Mouse (Mus musculus) neural tube, embryonic 13.5 days (tissue): Measurements from ENCODE around the gene Olfr353. TPM values are rescaled to one million over a fixed set of nuclear protein-coding genes. Genes with fewer than 3 reads are reported as not detected.

Experiments
- ATAC-seq: fragments of 200-750 bp; cut with Nextera tagmentation; 2 replicates; pipeline ENCODE4 v1.8.0; 2017; ENCODE audit warnings: low read depth, mild to moderate bottlenecking, moderate TSS enrichment, moderate library complexity
- H3K27ac ChIP-seq: fragments of 300-500 bp; sonication (generic); replicated peaks from 2 replicates; pipeline ENCODE4 v1.5.1; 2015; ENCODE audit warnings: moderate library complexity, mild to moderate bottlenecking, inconsistent platforms
- H3K27me3 ChIP-seq: fragments of 300-500 bp; sonication (generic); 2 replicates; pipeline ENCODE4 v1.6.1; 2015; ENCODE audit warnings: mild to moderate bottlenecking, inconsistent platforms
- H3K36me3 ChIP-seq: fragments of 300-500 bp; sonication (generic); 2 replicates; pipeline ENCODE4 v1.6.1; 2015; ENCODE audit warnings: mild to moderate bottlenecking, inconsistent platforms
- H3K4me1 ChIP-seq: fragments of 300-500 bp; sonication (generic); replicated peaks from 2 replicates; pipeline ENCODE4 v1.6.1; 2015; ENCODE audit warnings: inconsistent platforms
- H3K4me2 ChIP-seq: fragments of 300-500 bp; sonication (generic); 2 replicates; pipeline ENCODE4 v1.6.1; 2015; ENCODE audit warnings: inconsistent platforms, mild to moderate bottlenecking, moderate library complexity
- H3K4me3 ChIP-seq: fragments of 300-500 bp; sonication (generic); 2 replicates; pipeline ENCODE4 v1.5.1; 2015; ENCODE audit warnings: mild to moderate bottlenecking, inconsistent platforms
- H3K9ac ChIP-seq: fragments of 300-500 bp; sonication (generic); 2 replicates; pipeline ENCODE4 v1.6.1; 2015; ENCODE audit warnings: moderate library complexity, mild to moderate bottlenecking, inconsistent platforms
- H3K9me3 ChIP-seq: fragments of 300-500 bp; sonication (generic); 2 replicates; pipeline ENCODE4 v1.6.1; 2016; ENCODE audit warnings: inconsistent platforms
- WGBS: fragments of 180-500 bp; shearing (Covaris S2); methylation state at CpG from one replicate; pipeline ENCODE4 v1.1.7; 2015; 5-methylcytosine and 5-hydroxymethylcytosine counted together
- polyA plus RNA-seq: library from polyadenylated mRNA; unstranded; fragments of >200 nt; fragmentation: Nextera tagmentation; extraction: Ambion mirVana; gene quantifications from 2 replicates; pipeline ENCODE4 v1.2.1, GENCODE M21; 2015

Olfr353 gene
- not detected in 2 replicates for polyA plus RNA-seq

GRCm38 (mm10) chr2:36892836-36893235 is at the start of gene Olfr353:
Gene Olfr353, minus strand, starts transcription at chr2:36892936.
- Histone ChIP-seq H3K4me2 (no peak within 1 kb of the TSS), H3K4me3 (no peak within 1 kb of the TSS), H3K36me3 (no peaks in the 10 kb centered on the region), H3K4me1 (no peaks in the 10 kb centered on the region), H3K27ac (no peak within 1 kb of the TSS), H3K9me3 (peaks cover 27% of the 10 kb centered on the region), H3K27me3 (no peaks in the 10 kb centered on the region), H3K9ac (no peak within 1 kb of the TSS)
- ATAC-seq: no peak

GRCm38 (mm10) chr2:36936821-36937220 is 44.1 kb upstream of the Olfr353 start, which contains the start of gene Olfr356:
Gene Olfr356, plus strand, starts transcription at chr2:36937121.
- H3K9me3 ChIP-seq: peaks cover 32% of the 10 kb centered on the region
- no peak within 1 kb of the TSS for H3K4me2 ChIP-seq
- no peak within 1 kb of the TSS for H3K4me3 ChIP-seq
- no peaks in the 10 kb centered on the region for H3K36me3 ChIP-seq
- no peak for ATAC-seq
- H3K27me3 ChIP-seq: no peaks in the 10 kb centered on the region
- 90% methylated on average over 2 of the region's 2 CpGs for WGBS
- H3K27ac ChIP-seq: no peak within 1 kb of the TSS
- H3K9ac ChIP-seq: no peak within 1 kb of the TSS
- no peaks in the 10 kb centered on the region for H3K4me1 ChIP-seq

GRCm38 (mm10) chr2:36928797-36929196 is 36.1 kb upstream of the Olfr353 start, which contains the start of gene Olfr355:
Gene Olfr355, minus strand, starts transcription at chr2:36928897.
- no peaks in the 10 kb centered on the region for H3K27me3 ChIP-seq
- H3K4me3 ChIP-seq: no peak within 1 kb of the TSS
- no peak within 1 kb of the TSS for H3K4me2 ChIP-seq
- no peaks in the 10 kb centered on the region for H3K4me1 ChIP-seq
- no peak within 1 kb of the TSS for H3K27ac ChIP-seq
- no peaks in the 10 kb centered on the region for H3K36me3 ChIP-seq
- H3K9me3 ChIP-seq: peaks cover 35% of the 10 kb centered on the region
- ATAC-seq: no peak
- no peak within 1 kb of the TSS for H3K9ac ChIP-seq

- no peak within 1 kb of the TSS for H3K4me2 ChIP-seq
Measured at GRCm38 (mm10) chr2:36905380-36905779, 12.6 kb upstream of the Olfr353 start, which contains the start of gene Olfr354. Gene Olfr354, plus strand, starts transcription at chr2:36905680.

GRCm38 (mm10) chr2:36897114-36897513 is 4.4 kb upstream of the Olfr353 start:
- H3K36me3 ChIP-seq: no peaks in the 10 kb centered on the region
- H3K4me3 ChIP-seq: no peak overlapping the region
- no peaks in the 10 kb centered on the region for H3K4me1 ChIP-seq
- peaks cover 36% of the 10 kb centered on the region for H3K9me3 ChIP-seq
- no peak overlapping the region for H3K27ac ChIP-seq
- no peak for ATAC-seq
- no peak overlapping the region for H3K4me2 ChIP-seq
- H3K27me3 ChIP-seq: no peaks in the 10 kb centered on the region
- no peak overlapping the region for H3K9ac ChIP-seq

More at GRCm38 (mm10) chr2:36905380-36905779, 12.6 kb upstream of the Olfr353 start, which contains the start of gene Olfr354:
- Histone ChIP-seq H3K9me3 (0 out of 2 replicates have a peak, but pooled peaks cover 19% of the 10 kb centered on the region), H3K4me3 (no peak within 1 kb of the TSS), H3K27ac (no peak within 1 kb of the TSS), H3K4me1 (no peaks in the 10 kb centered on the region), H3K27me3 (no peaks in the 10 kb centered on the region), H3K9ac (no peak within 1 kb of the TSS), H3K36me3 (no peaks in the 10 kb centered on the region)
- ATAC-seq: no peak

- no peaks in the 10 kb centered on the region for H3K27me3 ChIP-seq
- no peaks in the 10 kb centered on the region for H3K36me3 ChIP-seq
- no peak within 1 kb of the TSS for H3K4me3 ChIP-seq
- peaks cover 14% of the 10 kb centered on the region for H3K9me3 ChIP-seq
- no peak within 1 kb of the TSS for H3K9ac ChIP-seq
- H3K4me2 ChIP-seq: no peak within 1 kb of the TSS
- no peak within 1 kb of the TSS for H3K27ac ChIP-seq
- 84% methylated on average over 1 of the region's 1 CpGs for WGBS
- no peaks in the 10 kb centered on the region for H3K4me1 ChIP-seq
- ATAC-seq: no peak
Measured at GRCm38 (mm10) chr2:36868160-36868559, 24.6 kb downstream of the Olfr353 start, which contains the start of gene Olfr352. Gene Olfr352, plus strand, starts transcription at chr2:36868460.

- no peak within 1 kb of the TSS for H3K4me3 ChIP-seq
- 85% methylated on average over 1 of the region's 1 CpGs for WGBS
- H3K9ac ChIP-seq: no peak within 1 kb of the TSS
- peaks cover 24% of the 10 kb centered on the region for H3K9me3 ChIP-seq
- H3K27me3 ChIP-seq: no peaks in the 10 kb centered on the region
- H3K27ac ChIP-seq: no peak within 1 kb of the TSS
- H3K4me1 ChIP-seq: no peaks in the 10 kb centered on the region
- no peak within 1 kb of the TSS for H3K4me2 ChIP-seq
- H3K36me3 ChIP-seq: no peaks in the 10 kb centered on the region
- no peak for ATAC-seq
Measured at GRCm38 (mm10) chr2:36862560-36862959, 30.2 kb downstream of the Olfr353 start, which contains the start of gene Olfr351. Gene Olfr351, minus strand, starts transcription at chr2:36862660.

GRCm38 (mm10) chr2:36846010-36846409 is 46.7 kb downstream of the Olfr353 start, which contains the start of gene Olfr350:
Gene Olfr350, plus strand, starts transcription at chr2:36846310.
- no peaks in the 10 kb centered on the region for H3K36me3 ChIP-seq
- H3K9me3 ChIP-seq: peaks cover 39% of the 10 kb centered on the region
- 87% methylated on average over 1 of the region's 1 CpGs for WGBS
- H3K4me2 ChIP-seq: no peak within 1 kb of the TSS
- H3K27ac ChIP-seq: no peak within 1 kb of the TSS
- ATAC-seq: no peak
- no peaks in the 10 kb centered on the region for H3K27me3 ChIP-seq
- no peak within 1 kb of the TSS for H3K9ac ChIP-seq
- no peak within 1 kb of the TSS for H3K4me3 ChIP-seq
- no peaks in the 10 kb centered on the region for H3K4me1 ChIP-seq

Other genes with a start within 250 kb of the Olfr353 start
- gene Olfr346, start 207.1 kb downstream of the Olfr353 start, polyA plus RNA-seq: not detected in 2 replicates
- not detected in 2 replicates for gene Olfr347, start 161.0 kb downstream of the Olfr353 start, polyA plus RNA-seq
- not detected in 2 replicates for gene Olfr348, start 108.7 kb downstream of the Olfr353 start, polyA plus RNA-seq
- gene Olfr50, start 102.4 kb downstream of the Olfr353 start, polyA plus RNA-seq: not detected in 2 replicates
- gene Olfr3, start 75.9 kb downstream of the Olfr353 start, polyA plus RNA-seq: not detected in 2 replicates
- gene Olfr350, start 46.6 kb downstream of the Olfr353 start, polyA plus RNA-seq: not detected in 2 replicates
- not detected in 2 replicates for gene Olfr351, start 30.3 kb downstream of the Olfr353 start, polyA plus RNA-seq
- gene Olfr352, start 24.5 kb downstream of the Olfr353 start, polyA plus RNA-seq: not detected in 2 replicates
- gene Olfr354, start 12.7 kb upstream of the Olfr353 start, polyA plus RNA-seq: not detected in 2 replicates
- gene Olfr355, start 36.0 kb upstream of the Olfr353 start, polyA plus RNA-seq: not detected in 2 replicates
- not detected in 2 replicates for gene Olfr356, start 44.2 kb upstream of the Olfr353 start, polyA plus RNA-seq
- gene Olfr357, start 100.9 kb upstream of the Olfr353 start, polyA plus RNA-seq: not detected in 2 replicates
- gene Olfr358, start 116.4 kb upstream of the Olfr353 start, polyA plus RNA-seq: not detected in 2 replicates
- gene Olfr360, start 172.8 kb upstream of the Olfr353 start, polyA plus RNA-seq: not detected in 2 replicates
- gene Olfr361, start 196.4 kb upstream of the Olfr353 start, polyA plus RNA-seq: not detected in 2 replicates
- gene Olfr362, start 225.0 kb upstream of the Olfr353 start, polyA plus RNA-seq: not detected in 2 replicates
- not detected in 2 replicates for gene Olfr364-ps1, start 246.4 kb upstream of the Olfr353 start, polyA plus RNA-seq